Mouse (Mus musculus) adrenal gland, adult 10 weeks (tissue): ENCODE measurements around the gene Dock6. TPM values are rescaled to one million over a fixed set of nuclear protein-coding genes. Genes with fewer than 3 reads are reported as not detected.

Experiments used
- polyA plus RNA-seq: library from polyadenylated mRNA; stranded (reverse); fragments of 350-450 nt; fragmentation: Illumina TruSeq; extraction: RNeasy Lipid Tissue Mini Kit (QIAGEN cat#74804); gene quantifications from one replicate; pipeline ENCODE4 v1.2.3, GENCODE M21; 2014; ENCODE audit warnings: low read depth, low replicate concordance

Dock6 gene
- polyA plus RNA-seq: 2.9 TPM

DNA sequence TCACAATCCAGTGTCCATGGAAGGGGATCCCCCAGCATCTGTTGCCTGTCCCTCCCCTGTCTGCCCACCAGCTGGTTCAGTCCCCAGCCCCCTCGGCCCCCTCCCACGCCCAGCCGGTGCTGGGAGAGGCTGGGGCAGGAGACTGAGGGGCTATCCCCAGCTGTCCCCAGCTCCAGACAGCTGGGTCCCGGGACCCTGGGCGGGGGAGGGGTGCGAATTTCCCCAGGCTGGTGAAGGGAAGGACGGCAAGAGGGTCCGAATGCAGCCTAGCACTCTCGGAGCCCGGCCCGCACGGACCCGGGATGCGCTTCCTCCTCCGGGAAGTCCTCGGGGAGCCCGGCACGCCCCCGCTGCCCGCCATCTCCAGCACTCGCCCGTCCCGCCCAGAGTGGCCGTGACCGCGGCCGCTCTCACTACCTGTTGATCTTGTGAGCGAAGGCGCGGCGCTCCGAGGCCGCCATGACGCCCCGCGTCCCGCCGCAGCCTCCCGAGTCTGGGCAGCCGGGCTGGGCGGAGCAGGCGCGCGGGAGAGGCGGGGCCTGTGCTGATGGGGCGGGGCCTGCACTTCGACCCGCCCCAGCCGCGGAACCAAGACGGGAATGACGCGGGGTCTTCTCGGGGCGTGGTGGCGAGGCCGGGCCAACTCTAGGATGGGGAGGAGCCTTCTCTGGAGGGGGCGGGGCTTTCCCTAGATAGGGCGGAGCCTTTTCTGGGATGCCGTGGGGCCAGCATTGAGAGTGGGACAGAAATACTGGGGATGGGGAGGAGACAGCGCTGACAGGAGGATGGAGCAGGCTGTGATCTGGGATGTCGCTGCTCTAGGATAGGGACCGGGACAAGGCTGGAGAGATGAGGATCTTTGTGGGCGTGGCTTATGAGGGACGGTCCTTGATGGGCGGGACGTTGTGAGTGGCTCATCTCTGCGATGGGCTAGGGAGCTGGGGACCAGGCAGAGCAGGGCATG, at the start of gene Dock6:
Gene Dock6, minus strand, starts transcription at position 508 of the 964 bp plus-strand sequence.

DNA sequence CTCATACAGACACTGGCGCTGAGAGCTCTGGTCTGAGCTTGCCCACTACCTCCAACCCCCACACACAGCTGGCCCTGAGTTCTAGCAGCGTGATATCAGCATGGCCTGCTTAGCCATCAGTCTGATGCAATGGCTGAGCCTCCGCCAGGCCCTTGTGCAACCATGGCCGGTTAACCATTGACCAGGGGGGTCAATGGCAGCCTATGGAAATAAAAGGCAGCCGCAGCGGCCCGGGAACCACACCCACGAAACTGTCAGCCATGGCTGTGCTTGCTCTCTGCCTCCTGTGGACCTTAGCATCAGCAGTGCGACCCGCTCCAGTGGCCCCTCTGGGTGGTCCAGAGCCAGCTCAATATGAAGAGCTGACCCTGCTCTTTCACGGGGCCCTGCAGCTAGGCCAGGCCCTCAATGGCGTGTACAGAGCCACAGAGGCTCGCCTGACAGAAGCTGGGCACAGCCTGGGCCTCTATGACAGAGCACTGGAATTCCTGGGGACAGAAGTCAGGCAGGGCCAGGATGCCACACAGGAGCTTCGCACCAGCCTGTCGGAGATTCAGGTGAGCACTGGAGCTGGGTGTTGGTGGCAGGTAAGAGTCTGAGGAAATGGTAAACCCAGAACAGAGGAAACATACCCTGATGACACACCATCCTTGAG, 17.1 kb downstream of the Dock6 start, which contains the start of gene Angptl8:
Gene Angptl8, plus strand, starts transcription at position 253 of the 655 bp plus-strand sequence.

DNA sequence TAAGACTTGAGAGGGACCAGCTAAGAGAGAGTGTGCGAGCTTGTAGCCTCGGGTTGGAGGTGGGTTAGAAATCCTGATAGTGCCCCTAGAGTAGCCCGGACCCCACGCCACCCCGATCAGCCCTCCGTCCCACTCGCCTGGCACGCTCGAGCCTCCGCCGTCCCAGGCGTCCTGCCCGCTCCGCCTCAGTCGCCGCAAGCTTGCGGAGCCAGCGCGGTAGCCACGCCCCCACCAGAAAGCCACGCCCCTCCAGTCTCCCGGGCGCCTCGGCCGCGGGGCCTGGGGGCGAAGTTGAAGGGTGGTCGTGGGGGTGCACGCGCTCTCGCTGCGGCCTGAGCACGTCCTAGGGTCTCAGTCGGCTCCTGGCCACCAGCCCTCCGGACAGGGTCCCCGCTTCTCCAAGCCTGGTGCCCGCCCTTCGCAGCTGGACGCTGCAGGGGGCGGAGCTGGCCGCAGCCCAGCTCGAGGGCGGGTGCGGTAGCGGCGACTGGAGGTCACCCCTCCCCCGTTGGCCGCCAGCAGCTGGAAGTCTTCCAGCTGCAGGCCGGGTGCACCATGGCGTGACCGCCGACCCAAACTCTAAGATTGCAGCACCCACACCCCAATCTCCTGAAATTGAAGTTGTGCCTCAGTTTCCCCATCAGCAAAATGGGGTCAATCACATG, 54.0 kb downstream of the Dock6 start, which contains the start of gene Kank2:
Gene Kank2, minus strand, starts transcription at position 400 of the 665 bp plus-strand sequence.

DNA sequence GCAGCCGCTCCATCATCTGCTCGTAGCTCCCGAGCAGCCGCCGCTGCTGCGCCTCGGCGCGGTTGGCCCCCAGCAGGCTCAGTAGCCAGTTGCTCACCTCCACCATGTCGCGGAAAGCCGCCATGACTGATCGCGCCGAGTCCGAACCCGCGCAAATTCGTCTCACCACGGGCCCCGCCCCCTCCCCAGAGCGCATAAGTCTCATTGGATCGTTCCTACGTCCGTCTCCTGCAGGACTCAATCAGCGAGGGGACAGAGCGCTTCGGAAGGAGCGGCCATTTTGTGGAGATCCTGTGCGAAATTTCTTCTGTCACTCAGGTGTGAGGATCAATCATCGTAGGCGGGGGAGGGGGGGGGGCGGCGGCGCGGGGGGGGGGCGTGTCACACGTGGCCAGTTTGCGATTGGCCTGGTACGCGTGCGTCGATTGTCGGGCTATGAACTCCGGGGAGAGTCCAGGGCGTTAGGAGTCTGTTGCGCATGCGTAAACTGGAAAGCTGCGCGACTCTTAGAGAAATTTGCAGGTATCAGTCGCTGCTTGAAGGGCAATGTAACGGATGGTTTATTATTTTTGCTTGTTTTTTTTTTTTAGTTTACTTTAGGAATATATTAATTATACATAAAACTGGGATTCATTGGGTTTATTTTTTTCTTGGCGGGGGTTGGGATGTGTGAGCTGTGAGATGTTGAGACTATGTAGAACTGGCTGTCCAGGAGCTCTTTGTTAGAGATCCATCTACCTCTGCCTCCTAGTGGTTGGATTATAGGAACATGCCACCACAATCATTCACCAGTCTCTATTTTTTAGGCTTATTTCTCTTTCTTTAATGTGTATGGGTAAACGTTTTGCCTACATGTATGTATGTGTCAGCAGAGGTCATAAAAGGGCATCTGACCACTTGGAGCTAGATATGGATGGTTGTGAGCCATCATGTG, 92.0 kb downstream of the Dock6 start, which contains the start of gene Spc24:
Gene Spc24, minus strand, starts transcription at position 149 of the 934 bp plus-strand sequence.

Other genes with a start within 250 kb of the Dock6 start
- gene Smarca4, start 236.5 kb downstream of the Dock6 start, polyA plus RNA-seq: 5.7 TPM
- gene Ldlr, start 129.2 kb downstream of the Dock6 start, polyA plus RNA-seq: 37.2 TPM
- 0.58 TPM for gene Spc24, start 92.3 kb downstream of the Dock6 start, polyA plus RNA-seq
- 13.8 TPM for gene Kank2, start 53.9 kb downstream of the Dock6 start, polyA plus RNA-seq
- not detected for gene Angptl8, start 17.1 kb downstream of the Dock6 start, polyA plus RNA-seq
- 14.0 TPM for gene Rab3d, start 65.6 kb upstream of the Dock6 start, polyA plus RNA-seq
- 0.99 TPM for gene Ccdc159, start 74.8 kb upstream of the Dock6 start, polyA plus RNA-seq
- gene Tmem205, start 74.9 kb upstream of the Dock6 start, polyA plus RNA-seq: 8.9 TPM
- gene Plppr2, start 84.4 kb upstream of the Dock6 start, polyA plus RNA-seq: 2.2 TPM
- gene Swsap1, start 103.1 kb upstream of the Dock6 start, polyA plus RNA-seq: 10.1 TPM
- gene Epor, start 110.9 kb upstream of the Dock6 start, polyA plus RNA-seq: not detected
- 2.8 TPM for gene Rgl3, start 136.8 kb upstream of the Dock6 start, polyA plus RNA-seq
- 0.76 TPM for gene Ccdc151, start 150.0 kb upstream of the Dock6 start, polyA plus RNA-seq
- 10.0 TPM for gene Prkcsh, start 150.2 kb upstream of the Dock6 start, polyA plus RNA-seq
- 1.1 TPM for gene Elavl3, start 199.4 kb upstream of the Dock6 start, polyA plus RNA-seq
- not detected for gene Gm49318, start 218.6 kb upstream of the Dock6 start, polyA plus RNA-seq
- gene Zfp653, start 218.7 kb upstream of the Dock6 start, polyA plus RNA-seq: not detected
- 4.3 TPM for gene Ecsit, start 232.8 kb upstream of the Dock6 start, polyA plus RNA-seq
- gene Cnn1, start 246.6 kb upstream of the Dock6 start, polyA plus RNA-seq: 3.6 TPM